Mouse (Mus musculus) forebrain, embryonic 15.5 days (tissue): ENCODE measurements around the gene Hhat. TPM values are rescaled to one million over a fixed set of nuclear protein-coding genes. Genes with fewer than 3 reads are reported as not detected.
A peak's percentile ranks its signal among the peaks of the same experiment; 100 is the strongest.

Source experiments
- ATAC-seq: fragments of 200-750 bp; cut with Nextera tagmentation; replicated peaks from 2 replicates; pipeline ENCODE4 v1.8.0; 2017; ENCODE audit warnings: mild to moderate bottlenecking, moderate TSS enrichment, moderate library complexity
- H3K27ac ChIP-seq: fragments of 300-500 bp; sonication (generic); replicated peaks from 2 replicates; pipeline ENCODE4 v1.5.1; 2015; ENCODE audit warnings: mild to moderate bottlenecking, inconsistent platforms
- H3K27me3 ChIP-seq: fragments of 300-500 bp; sonication (generic); 2 replicates; pipeline ENCODE4 v1.6.1; 2015; ENCODE audit warnings: inconsistent platforms
- H3K36me3 ChIP-seq: fragments of 300-500 bp; sonication (generic); 2 replicates; pipeline ENCODE4 v1.6.1; 2015; ENCODE audit warnings: mild to moderate bottlenecking, inconsistent platforms
- H3K4me1 ChIP-seq: fragments of 300-500 bp; sonication (generic); 2 replicates; pipeline ENCODE4 v1.6.1; 2015; ENCODE audit warnings: inconsistent platforms
- H3K4me2 ChIP-seq: fragments of 300-500 bp; sonication (generic); replicated peaks from 2 replicates; pipeline ENCODE4 v1.6.1; 2015; ENCODE audit warnings: mild to moderate bottlenecking, inconsistent platforms
- H3K4me3 ChIP-seq: fragments of 300-500 bp; sonication (generic); 2 replicates; pipeline ENCODE4 v1.5.1; 2015; ENCODE audit warnings: mild to moderate bottlenecking, inconsistent platforms
- H3K9ac ChIP-seq: fragments of 300-500 bp; sonication (generic); replicated peaks from 2 replicates; pipeline ENCODE4 v1.6.1; 2015; ENCODE audit warnings: mild to moderate bottlenecking, inconsistent platforms
- H3K9me3 ChIP-seq: fragments of 300-500 bp; sonication (generic); 2 replicates; pipeline ENCODE4 v1.6.1; 2016; ENCODE audit warnings: inconsistent platforms
- WGBS: fragments of 180-500 bp; shearing (Covaris S2); methylation state at CpG from one replicate; pipeline ENCODE4 v1.1.7; 2015; ENCODE audit warnings: mixed read lengths; 5-methylcytosine and 5-hydroxymethylcytosine counted together
- polyA plus RNA-seq: library from polyadenylated mRNA; unstranded; fragments of >200 nt; fragmentation: Nextera tagmentation; extraction: Ambion mirVana; gene quantifications from 2 replicates; pipeline ENCODE4 v1.2.1, GENCODE M21; 2015

The Hhat gene
- 2.0 and 2.7 TPM in 2 replicates for polyA plus RNA-seq

DNA sequence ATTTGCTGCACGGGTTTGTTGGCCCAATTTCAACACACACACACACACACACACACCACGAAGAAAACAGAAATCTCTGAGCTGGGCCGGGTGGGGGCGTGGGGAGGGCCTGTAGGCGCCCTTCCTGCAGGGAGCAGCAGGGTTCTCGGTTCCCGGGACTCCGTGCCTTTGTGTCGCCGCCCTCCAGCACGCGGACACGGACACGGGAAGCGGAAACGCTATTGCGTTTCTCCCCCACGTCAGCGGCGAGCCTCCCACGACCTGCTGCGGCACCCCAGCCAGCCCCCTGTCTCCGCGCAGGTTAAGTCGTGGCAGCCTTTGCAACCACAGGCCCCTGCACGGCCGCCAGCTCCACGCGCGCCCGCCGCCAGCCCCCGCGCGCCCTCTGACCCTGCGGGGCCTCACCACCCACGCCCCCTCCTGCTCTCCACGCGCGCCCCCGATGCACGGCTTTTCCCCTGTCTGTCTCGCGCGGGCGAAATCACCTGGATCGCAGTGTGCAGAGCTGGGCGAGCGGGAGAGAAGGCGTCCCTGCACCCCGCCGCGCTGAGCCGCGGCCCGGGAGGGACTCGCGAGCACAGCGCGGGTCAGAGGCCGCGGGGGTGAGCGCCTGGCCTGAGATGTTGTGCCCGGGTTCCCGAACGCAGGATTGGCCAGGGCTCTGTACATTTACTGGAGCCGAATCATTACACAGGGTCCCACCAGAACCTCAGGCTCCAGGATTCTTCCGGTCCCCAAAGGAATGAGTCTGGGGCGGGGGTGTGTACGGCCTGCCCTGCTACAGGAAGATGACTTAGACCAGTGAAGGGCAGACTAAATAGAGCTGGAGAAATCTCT lies at the start of gene Hhat:
Gene Hhat (minus strand): TSS at position 729 of the 837 bp plus-strand sequence.
- H3K9ac ChIP-seq, result peak within 1 kb of the TSS; percentile 92
- no peaks in the 10 kb centered on the region for H3K9me3 ChIP-seq
- peak within 1 kb of the TSS; percentile 78 for H3K4me3 ChIP-seq
- peaks cover 14% of the 10 kb centered on the region for H3K4me1 ChIP-seq
- ATAC-seq, result peak; percentile 87
- H3K4me2 ChIP-seq, result peak within 1 kb of the TSS; percentile 97
- no peaks in the 10 kb centered on the region for H3K36me3 ChIP-seq
- 2% methylated on average over 70 of the region's 70 CpGs for WGBS
- H3K27ac ChIP-seq, result peak within 1 kb of the TSS; percentile 88
- no peaks in the 10 kb centered on the region for H3K27me3 ChIP-seq

DNA sequence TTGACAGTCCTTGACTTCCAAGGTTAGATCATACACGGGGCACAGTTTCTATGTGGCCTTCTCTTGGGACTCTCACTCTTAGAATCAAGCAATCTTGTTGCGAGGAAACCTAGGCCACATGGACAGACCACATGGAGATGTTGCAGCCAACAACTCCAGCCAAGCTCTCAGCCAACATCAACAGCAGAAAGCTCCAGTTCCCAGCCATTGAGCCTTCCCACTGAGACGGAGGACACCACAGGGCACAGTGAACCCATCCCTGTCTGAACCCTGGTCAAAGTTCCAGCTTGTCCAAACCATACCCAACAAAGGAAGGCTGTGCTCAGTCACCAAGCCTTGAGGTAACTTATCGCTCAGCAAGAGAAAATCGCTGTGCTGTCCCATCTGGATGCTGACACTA lies 47.3 kb upstream of the Hhat start:
- ATAC-seq, result no peak
- H3K9ac ChIP-seq, result no peak overlapping the region

DNA sequence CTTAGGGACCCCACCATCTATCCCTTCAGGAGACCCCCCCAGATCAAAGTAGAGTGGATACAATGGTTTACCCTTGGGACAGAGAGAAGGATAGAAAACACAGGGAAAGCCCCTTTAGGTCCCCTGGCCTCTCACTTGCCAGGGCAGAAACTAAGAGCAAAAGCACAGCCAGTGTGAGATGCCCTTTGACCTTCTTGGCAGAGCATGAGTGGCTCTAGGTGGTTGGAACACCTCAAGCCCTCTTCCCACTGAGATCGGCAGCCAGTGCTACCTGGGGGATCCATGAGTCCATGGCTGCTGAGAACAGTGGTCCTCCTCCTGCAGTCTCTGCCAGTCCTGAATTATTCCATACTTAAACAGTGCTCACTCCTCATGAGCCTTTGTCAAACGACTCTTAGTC lies 44.8 kb upstream of the Hhat start:
- H3K9me3 ChIP-seq, result no peaks in the 10 kb centered on the region
- WGBS, result 43% methylated on average over 2 of the region's 2 CpGs
- no peak for ATAC-seq
- H3K4me1 ChIP-seq, result no peaks in the 10 kb centered on the region
- H3K9ac ChIP-seq, result no peak overlapping the region
- no peaks in the 10 kb centered on the region for H3K27me3 ChIP-seq
- H3K4me3 ChIP-seq, result no peak overlapping the region
- no peak overlapping the region for H3K4me2 ChIP-seq
- no peak overlapping the region for H3K27ac ChIP-seq
- no peaks in the 10 kb centered on the region for H3K36me3 ChIP-seq

More for the DNA sequence above, 47.3 kb upstream of the Hhat start:
- H3K27me3 ChIP-seq, result no peaks in the 10 kb centered on the region
- H3K36me3 ChIP-seq, result no peaks in the 10 kb centered on the region
- H3K4me3 ChIP-seq, result no peak overlapping the region
- H3K9me3 ChIP-seq, result no peaks in the 10 kb centered on the region
- no peak overlapping the region for H3K4me2 ChIP-seq
- WGBS, result 86% methylated on average over 5 of the region's 5 CpGs
- peaks cover 10% of the 10 kb centered on the region for H3K4me1 ChIP-seq
- no peak overlapping the region for H3K27ac ChIP-seq

DNA sequence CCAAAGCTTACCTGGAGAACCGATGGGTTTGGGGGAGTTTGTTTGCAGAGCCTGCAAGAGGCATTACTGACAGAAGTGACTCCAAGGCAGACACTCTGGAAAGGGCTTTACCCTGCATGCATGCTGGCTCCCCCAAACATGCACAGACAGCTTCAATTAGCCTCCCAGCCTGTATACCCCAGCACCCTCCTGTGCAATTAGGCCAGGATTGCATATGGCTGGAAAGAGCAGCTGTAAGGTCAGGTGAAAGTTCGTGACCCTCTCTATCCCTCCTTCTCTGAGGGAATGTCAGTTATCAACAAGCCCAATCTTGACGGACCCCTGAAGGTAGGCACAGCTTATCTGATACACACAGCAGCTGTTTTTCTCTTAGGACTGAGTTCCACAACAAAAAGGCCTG lies 43.7 kb upstream of the Hhat start:
- no peak overlapping the region for H3K4me2 ChIP-seq
- H3K4me3 ChIP-seq, result no peak overlapping the region
- 18% methylated on average over 3 of the region's 3 CpGs for WGBS
- H3K9ac ChIP-seq, result no peak overlapping the region
- ATAC-seq, result no peak
- H3K36me3 ChIP-seq, result no peaks in the 10 kb centered on the region
- H3K9me3 ChIP-seq, result no peaks in the 10 kb centered on the region
- no peaks in the 10 kb centered on the region for H3K4me1 ChIP-seq
- H3K27me3 ChIP-seq, result no peaks in the 10 kb centered on the region
- no peak overlapping the region for H3K27ac ChIP-seq

DNA sequence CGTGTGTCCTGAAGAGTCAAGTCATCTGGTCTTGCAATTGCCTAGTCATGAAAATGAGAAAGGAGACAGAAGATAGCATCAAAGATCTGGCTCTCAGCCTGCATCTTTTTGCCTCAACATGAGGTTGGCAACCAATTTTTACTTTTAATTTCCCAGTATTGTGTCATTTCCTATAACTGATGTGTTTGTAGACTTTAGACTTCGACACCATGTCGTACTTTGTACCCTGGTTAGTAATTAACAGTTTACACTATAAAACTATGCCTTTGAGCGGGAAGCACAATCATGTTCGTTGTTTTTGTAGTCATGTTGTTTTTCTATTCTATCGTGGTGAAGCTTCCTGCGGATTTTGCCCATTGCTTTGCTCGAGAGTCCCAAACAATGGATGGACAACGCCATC lies 41.7 kb upstream of the Hhat start:
- Histone ChIP-seq H3K4me3 (no peak overlapping the region), H3K36me3 (no peaks in the 10 kb centered on the region), H3K27me3 (no peaks in the 10 kb centered on the region), H3K27ac (no peak overlapping the region), H3K9me3 (no peaks in the 10 kb centered on the region), H3K9ac (no peak overlapping the region), H3K4me1 (no peaks in the 10 kb centered on the region), H3K4me2 (no peak overlapping the region)
- ATAC-seq, result no peak
- 88% methylated on average over 9 of the region's 9 CpGs for WGBS

DNA sequence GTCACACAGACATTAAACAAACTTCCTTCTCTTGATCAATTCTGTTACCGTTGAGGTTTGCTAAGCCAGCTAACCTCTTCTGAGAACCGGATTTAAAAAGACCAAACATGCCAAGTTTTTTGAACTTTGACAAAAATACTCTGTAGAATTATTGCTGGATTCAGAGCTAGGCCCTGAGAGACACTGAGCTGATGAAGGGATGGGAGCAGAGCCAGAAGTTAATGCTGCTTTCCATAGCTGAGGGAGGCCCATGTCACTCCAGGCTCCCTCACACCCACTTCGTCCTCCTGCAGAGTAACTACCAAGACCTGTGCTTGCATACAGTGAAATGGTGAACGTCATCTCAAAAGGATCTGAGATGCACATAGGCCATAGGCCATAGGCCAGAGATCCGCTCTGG lies 41.3 kb upstream of the Hhat start:
- H3K9me3 ChIP-seq, result no peaks in the 10 kb centered on the region
- ATAC-seq, result no peak
- H3K27ac ChIP-seq, result no peak overlapping the region
- no peaks in the 10 kb centered on the region for H3K27me3 ChIP-seq
- H3K4me3 ChIP-seq, result no peak overlapping the region
- H3K9ac ChIP-seq, result no peak overlapping the region
- H3K4me2 ChIP-seq, result no peak overlapping the region
- WGBS, result 89% methylated on average over 5 of the region's 5 CpGs
- H3K4me1 ChIP-seq, result no peaks in the 10 kb centered on the region
- H3K36me3 ChIP-seq, result no peaks in the 10 kb centered on the region

DNA sequence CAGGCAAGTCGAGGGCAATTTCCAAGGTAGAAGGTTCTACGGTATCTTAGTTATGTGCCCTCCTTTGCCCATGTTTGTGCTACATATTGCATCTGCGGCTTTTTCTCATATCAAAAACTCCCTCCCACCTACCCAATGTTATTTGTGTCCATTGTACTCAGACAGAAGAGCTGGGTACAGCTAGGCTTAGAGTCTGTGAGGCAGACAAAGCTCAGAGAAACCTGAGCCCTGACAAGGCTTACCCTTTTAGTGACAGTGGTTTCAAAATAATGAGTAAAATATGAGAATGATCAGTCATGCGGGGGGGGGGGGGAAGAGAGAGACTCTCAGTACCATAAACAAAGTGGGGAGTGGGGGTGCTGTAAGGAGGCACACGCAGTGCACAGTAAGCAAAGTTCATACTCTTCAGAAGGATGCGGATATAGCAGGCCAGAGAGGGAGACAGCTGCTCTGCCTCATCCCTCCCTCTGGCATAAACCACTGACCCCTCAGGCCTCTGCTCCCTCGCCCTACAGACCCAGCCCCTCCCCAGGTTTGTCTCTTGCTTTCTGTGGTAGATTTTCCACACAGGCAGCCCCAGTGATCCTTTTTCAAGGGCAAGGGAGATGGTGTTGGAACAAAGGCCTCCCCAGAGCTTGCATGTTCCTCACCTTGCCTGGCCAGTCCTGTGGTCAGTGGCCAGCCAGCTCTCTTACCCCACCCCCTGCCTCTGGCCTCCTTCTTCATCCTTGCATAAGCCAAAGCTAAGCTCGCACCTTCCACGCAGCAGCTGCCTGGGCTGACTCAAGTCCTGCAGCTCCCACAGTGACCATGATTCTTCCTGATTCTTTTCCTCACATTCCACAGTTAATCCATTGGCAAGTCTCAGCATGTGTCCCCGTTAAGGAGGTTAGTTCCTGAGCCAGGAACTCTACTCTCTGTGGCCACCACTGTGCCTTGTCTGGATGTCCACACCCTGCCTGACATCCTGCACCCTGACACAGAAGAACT lies 35.4 kb upstream of the Hhat start:
- WGBS, result 51% methylated on average over 10 of the region's 10 CpGs
- Histone ChIP-seq H3K4me2 (no peak overlapping the region), H3K9me3 (no peaks in the 10 kb centered on the region), H3K36me3 (no peaks in the 10 kb centered on the region), H3K27ac (no peak overlapping the region), H3K4me3 (no peak overlapping the region), H3K27me3 (no peaks in the 10 kb centered on the region), H3K4me1 (no peaks in the 10 kb centered on the region), H3K9ac (no peak overlapping the region)
- ATAC-seq, result no peak

DNA sequence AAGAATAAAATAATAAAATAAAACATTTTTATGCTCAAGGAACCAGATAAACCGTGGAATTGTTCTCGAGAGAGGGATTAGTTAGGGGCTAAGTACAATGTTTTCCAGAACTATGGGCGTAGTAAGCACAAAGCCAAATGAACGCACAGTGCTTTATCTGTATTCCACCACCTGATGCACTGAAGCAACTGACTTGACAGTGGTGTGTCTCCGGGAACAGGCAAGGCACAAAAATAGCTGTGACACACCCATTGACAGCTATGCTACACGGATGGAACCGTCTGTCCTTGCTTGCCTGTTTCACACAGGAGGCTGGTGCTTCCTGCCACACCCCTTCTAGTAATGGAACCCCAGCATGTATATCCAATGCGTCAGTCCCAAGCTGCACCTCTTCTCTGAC lies 29.3 kb upstream of the Hhat start:
- Histone ChIP-seq H3K9ac (no peak overlapping the region), H3K4me3 (no peak overlapping the region), H3K27ac (no peak overlapping the region), H3K4me1 (peaks cover 15% of the 10 kb centered on the region), H3K36me3 (no peaks in the 10 kb centered on the region), H3K4me2 (no peak overlapping the region), H3K27me3 (no peaks in the 10 kb centered on the region), H3K9me3 (no peaks in the 10 kb centered on the region)
- no peak for ATAC-seq
- 88% methylated on average over 8 of the region's 8 CpGs for WGBS

DNA sequence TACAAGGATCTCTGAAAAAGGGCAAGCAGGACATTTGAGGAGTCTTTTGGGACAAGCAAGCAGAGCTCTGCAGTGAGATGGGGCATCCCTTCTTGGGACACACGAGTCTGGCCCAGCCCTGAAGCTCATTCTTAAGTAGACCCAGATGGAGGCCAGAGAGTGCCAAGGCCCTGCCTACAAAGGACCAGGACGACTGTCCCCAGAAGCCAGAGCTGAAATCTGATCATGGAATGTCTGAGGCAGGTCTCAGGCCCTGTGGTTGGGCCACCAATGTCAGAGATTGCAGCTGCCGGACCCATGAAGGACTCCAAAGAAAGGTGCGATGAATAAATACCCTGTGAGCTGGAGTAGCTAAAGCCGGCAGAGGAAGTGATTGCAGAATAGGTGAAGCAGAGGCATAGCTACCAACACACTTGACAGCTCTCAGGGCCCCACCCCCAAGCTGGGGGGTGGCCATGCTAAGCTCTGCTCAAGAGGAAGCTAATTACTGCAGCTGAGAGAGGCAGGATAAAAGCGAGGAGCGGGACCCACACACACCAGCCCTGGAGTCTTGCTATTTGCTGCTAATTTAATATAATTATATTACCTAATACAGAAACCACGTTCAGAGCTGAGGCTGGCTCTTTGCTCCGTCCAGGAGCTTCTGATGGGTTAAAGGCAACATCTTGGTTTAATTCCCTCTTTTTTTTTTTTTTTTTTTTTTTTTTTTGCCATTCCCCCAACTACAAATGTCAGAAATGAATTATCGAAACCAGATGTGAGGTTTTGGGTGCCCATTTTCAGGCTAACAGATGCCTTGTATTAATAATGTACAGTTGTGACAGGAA lies 28.4 kb upstream of the Hhat start:
- Histone ChIP-seq H3K27ac (peak overlapping the region; percentile 44), H3K27me3 (no peaks in the 10 kb centered on the region), H3K4me2 (no peak overlapping the region), H3K36me3 (no peaks in the 10 kb centered on the region), H3K4me1 (peaks cover 15% of the 10 kb centered on the region), H3K4me3 (no peak overlapping the region), H3K9me3 (no peaks in the 10 kb centered on the region), H3K9ac (no peak overlapping the region)
- peak; percentile 72 for ATAC-seq
- WGBS, result 18% methylated on average over 10 of the region's 10 CpGs

DNA sequence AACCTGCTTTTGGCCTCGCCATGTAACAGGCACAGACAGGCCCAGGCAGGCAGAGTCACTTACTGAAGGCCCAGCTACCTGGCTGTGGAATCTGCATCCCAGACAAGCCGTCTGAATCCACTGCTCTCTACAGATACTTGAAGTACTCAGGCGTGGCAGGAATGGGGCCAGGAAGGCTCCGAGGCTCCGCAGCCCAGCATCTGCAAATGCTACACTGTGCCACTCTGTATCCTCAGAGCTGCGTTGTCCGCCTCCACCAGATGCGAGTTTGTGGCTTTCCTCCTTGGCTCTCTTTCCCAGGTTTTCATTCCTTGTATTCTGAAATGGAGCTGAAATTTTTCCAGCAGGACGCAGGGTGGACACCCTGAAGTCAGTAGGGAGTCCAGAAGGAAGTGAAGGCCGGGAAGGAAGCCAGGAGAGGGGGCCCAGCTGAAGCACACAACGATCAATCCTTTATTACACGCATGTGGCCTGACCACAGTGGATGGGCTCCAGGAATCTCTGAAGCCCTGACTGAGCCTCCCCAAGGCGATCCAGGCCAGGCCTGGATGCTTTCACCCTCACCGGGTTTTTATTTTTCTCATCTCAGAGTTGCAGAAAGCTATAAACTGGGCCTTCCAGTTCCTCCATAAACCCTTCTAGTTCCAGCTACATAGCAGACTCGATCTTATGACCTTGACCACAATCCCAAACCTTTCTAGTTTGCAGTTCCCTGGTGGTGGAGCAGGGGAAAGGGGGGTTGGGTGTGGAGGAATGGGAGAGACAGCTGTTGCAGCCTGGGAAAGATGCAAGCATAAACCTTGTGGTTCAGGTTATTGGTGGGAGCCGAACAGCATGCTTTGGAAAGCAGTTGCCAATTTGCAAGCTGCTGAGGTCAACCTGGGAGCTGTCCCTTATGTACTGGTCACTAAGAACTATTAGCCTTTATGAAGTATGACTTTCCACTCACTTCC lies 27.5 kb upstream of the Hhat start:
- 80% methylated on average over 16 of the region's 16 CpGs for WGBS
- no peaks in the 10 kb centered on the region for H3K27me3 ChIP-seq
- no peaks in the 10 kb centered on the region for H3K36me3 ChIP-seq
- no peak overlapping the region for H3K4me2 ChIP-seq
- ATAC-seq, result no peak
- no peak overlapping the region for H3K4me3 ChIP-seq
- peaks cover 15% of the 10 kb centered on the region for H3K4me1 ChIP-seq
- 0 out of 2 replicates have a peak overlapping the region, but pooled peaks have one; percentile 44 for H3K27ac ChIP-seq
- H3K9me3 ChIP-seq, result no peaks in the 10 kb centered on the region
- H3K9ac ChIP-seq, result no peak overlapping the region

DNA sequence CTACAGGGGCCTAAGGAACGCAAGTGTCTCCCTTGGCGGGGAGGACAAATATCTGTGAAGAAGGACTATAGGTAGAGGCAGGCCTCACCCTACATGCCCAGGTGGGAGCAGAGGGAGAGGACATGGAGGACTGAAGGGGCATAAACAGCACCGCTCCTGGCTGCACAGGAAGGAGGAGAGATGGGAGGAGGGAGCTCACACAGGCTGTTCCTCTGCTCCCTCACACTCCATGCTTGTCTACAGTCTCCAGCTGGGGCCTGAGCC lies 25.9 kb upstream of the Hhat start:
- peak overlapping the region; percentile 79 for H3K27ac ChIP-seq
- peaks cover 19% of the 10 kb centered on the region for H3K4me1 ChIP-seq
- H3K36me3 ChIP-seq, result no peaks in the 10 kb centered on the region
- H3K9me3 ChIP-seq, result no peaks in the 10 kb centered on the region
- no peaks in the 10 kb centered on the region for H3K27me3 ChIP-seq
- no peak overlapping the region for H3K9ac ChIP-seq
- H3K4me2 ChIP-seq, result no peak overlapping the region
- no peak overlapping the region for H3K4me3 ChIP-seq
- 46% methylated on average over 3 of the region's 3 CpGs for WGBS
- no peak for ATAC-seq
